Mouse (Mus musculus): ENCODE data around the gene Ccdc137.

The Ccdc137 gene

DNA sequence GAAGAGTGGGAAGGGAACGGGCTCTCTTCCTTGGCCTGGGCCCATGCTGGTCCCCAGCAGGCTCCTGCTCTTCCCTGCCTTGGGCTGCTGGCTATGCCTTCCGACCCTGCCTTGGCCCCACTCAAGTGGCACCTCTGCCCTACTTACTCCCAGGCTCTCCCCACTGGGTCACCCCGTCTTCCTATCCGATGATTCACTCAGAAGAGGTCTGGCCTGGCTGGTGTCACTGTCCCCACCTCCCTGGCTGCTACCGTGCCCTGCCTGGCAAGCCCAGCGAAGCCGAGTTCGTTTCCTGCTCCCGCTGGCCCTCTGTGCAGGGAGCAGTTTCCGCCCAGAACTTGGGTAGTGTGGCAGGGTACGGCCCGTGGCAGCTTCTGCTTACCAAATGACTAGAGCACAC is 40.3 kb downstream of the Ccdc137 start:
- no peak for DNase-seq (ENCODE audit: low read depth, low spot score)

DNA sequence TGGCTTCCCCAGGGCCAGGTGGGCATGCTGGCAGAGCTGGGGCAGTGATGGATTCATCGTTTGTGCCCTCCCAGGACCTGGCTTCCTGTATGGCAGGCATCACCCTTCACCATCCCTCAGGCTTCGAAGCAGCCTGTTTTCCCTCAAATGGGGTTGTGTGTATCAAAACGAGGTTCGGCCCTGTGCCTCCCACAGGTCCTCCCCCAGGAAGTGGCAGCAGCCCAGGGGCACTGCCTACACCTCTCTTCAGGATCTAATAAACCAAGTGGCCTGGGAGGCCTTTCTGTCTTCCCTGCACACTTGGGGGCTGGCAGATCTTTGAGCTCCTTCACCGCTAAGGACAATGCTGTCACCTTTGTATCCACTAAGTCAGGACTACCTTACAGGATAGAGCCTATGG is 41.0 kb downstream of the Ccdc137 start:
- no peak for DNase-seq (ENCODE audit: low read depth, low spot score)

DNA sequence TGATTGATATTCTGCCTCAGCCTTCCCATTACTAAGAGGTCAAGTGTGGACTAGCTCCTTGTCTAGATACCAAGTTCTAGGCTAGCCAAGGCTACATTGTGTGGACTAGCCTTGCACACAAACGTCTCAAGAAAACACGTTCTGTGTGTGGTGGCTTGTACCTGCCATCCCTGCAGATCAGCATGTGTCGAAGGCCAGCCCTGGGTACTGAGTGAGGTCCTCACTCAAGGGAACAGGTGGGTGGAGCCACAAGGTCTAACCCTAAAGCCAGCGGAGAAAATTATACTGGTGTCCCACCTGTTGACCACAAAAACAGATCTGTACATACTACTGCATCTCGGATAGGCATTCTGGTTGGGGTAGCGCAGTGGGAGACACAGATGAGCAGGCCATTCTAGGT is 42.0 kb downstream of the Ccdc137 start:
- no peak for DNase-seq (ENCODE audit: low read depth, low spot score)

DNA sequence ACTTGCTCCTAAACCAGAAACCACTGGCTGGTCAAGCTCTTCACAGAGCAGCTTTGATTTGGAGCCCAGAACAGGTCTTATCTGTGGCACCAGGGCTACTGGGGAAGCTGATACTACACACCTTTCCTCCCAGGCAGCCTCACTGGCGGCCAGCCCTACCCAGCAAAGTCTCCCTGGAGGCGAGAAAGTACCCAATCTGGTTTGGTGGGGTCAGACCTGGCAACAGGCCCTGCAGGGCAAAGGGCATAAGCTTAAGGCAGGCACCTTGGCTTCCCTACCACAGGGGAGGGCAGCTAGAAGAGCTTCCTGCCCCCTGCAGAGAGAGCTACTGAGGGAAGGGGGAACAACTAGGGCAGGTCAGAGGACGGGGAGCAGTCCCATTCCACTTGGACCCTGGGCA is 42.4 kb downstream of the Ccdc137 start:
- DNase-seq (ENCODE audit: low read depth, low spot score), result no peak

DNA sequence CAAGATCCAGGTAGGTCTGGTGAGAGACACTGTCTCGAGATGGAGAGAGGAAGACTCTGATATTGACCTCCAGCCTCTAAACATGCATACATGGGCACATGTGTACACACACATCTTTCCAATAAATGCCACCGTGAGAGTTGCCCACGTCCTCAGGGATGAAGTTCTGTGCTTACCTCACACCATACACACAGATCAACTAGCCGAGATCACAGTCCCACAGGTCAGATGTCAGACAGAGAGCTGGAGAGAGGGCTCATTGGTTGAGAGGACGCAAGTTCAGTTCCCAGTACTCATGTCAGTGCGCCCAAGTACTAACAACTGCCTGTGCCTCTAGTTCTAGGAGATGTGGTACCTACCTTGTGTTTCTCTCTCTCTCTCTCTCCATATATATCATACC is 43.1 kb downstream of the Ccdc137 start:
- no peak for DNase-seq (ENCODE audit: low read depth, low spot score)

DNA sequence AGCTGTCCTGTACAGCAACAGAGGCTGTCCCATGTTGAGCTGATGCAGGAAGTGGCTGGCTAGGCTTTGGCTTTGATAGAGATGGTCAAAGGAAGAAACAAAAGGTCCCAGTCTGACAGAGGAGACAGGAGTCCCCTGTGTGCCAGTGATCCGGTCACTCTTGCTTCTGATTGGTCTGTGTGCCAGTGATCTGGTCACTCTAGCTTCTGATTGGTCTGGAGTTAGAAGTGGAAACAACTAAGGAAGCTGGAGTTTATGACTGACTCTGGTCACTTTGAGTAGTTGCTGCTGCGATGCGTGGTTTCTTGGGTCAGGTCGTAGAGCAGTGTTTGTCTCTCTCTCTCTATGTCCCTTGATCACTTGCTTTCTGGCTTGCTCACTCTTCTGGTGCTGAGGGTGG is 43.8 kb downstream of the Ccdc137 start:
- DNase-seq (ENCODE audit: low read depth, low spot score), result no peak

DNA sequence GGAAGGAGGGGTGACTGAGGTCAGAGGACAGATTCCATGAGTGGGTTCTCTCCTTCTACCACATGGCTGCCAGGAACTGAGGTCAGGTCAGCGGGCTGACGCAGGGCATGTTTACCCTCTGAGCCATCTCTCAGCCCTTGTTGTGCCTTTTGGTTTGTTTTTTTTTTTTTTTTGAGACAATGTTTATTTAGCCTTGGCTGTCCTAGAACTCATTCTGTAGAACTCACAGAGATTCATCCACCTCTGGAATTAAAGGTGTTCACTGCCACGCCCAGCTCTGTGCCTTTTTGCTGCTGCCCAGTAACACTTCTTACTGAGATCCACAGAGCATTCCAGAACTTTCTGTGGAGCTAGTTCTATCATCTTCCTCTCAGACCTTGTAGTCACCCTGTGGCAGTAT is 47.7 kb downstream of the Ccdc137 start:
- no peak for DNase-seq (ENCODE audit: low read depth, low spot score)

DNA sequence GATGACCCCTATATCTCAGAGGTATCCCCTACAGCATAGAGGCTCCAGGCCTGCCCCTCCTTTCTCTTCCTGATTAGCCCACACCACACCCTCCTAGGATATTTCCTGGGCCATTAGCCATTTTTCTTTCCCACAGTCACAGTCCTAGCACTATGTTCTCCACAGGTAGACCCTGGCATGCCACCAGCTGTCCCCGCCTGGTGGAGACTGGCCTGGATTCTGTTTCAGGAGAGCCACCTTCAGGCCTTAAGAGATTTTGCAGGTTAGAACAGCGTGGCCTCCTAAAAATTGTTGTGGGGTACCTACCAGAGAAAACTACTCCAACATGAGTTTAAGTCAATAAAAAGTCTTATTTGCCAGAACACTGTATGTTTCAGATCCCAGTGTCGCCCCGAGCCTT is 49.0 kb downstream of the Ccdc137 start:
- DNase-seq (ENCODE audit: low read depth, low spot score), result no peak

DNA sequence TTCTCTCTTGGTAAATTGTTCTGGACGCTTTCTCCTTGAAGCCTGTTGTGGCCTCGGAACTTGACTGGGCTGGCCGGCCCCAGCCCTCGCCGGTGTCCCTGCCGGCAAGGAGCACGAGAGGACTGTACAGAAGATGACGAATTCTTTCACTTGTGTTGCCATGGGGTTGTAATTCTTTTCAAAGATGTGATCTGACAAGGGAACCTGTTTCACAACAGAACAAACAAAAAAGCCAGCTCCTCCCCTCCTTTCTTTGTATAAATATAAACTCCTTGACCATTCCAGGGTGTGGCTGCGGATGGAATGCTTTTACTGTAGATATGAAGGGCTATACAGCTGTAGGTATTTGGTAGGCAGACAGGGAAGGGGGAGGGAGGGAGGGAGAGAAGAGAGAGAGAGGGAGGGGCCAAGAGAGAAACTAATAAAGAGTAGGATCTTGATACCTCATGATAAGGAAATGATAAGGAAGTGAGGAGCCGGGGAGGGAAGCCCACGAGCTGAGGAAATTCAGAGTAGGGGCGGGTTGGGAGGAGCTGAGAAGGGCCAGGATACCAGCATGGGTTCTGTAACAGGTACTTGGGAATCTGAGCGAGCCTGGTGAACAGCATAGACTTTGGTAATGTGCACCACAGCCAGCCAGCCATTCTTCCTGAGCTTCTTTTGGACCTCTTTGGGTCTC is 49.8 kb downstream of the Ccdc137 start:
- no peak for DNase-seq (ENCODE audit: low read depth, low spot score)

DNA sequence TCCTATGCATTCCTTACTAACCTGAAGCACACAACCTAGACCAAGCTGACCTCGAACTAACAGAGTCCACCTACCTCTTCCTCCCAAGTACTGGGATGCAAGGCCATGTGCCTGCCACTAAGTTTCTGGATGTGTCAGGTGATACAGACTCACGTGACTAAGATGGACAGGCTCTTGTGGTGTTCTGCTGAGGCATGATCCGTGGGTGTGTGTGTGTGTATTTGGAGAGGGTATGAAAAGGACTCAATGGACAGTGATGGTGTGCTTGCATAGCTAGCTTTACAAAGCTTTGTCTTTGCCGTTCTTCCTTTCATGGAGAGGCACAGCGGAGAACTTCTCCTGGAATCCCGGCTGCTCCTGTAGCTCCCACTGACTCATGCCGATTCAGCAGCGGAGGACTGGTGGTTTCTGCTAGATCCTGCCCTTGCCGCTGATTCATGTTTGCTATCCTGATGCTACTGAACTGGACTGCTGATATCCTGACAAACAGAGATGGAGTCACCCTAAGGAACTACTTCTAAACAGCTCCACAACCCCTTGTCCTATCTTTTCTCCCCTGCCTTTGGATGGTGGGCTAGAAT is 50.5 kb downstream of the Ccdc137 start:
- DNase-seq (ENCODE audit: low read depth, low spot score), result no peak

DNA sequence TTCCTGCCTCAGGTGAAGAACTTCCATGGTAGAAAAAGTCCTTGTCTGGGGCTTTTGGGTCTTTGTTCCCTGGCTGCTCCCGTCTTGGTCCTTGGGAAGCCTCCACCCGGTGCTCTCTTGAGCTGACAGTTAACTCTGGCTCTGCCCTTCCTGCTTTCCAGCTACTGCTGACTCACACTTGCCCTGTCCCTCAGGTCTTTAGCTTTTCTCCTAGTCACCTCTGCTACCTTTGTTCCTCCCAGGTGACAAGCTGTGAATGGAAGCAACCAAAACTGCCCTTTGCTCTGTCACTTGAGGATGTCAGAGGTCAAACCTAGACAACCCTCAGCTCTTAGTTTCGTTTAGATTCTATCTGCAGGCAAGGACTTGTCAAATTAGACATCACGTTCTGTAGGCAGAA is 52.0 kb downstream of the Ccdc137 start:
- no peak for DNase-seq (ENCODE audit: low read depth, low spot score)

DNA sequence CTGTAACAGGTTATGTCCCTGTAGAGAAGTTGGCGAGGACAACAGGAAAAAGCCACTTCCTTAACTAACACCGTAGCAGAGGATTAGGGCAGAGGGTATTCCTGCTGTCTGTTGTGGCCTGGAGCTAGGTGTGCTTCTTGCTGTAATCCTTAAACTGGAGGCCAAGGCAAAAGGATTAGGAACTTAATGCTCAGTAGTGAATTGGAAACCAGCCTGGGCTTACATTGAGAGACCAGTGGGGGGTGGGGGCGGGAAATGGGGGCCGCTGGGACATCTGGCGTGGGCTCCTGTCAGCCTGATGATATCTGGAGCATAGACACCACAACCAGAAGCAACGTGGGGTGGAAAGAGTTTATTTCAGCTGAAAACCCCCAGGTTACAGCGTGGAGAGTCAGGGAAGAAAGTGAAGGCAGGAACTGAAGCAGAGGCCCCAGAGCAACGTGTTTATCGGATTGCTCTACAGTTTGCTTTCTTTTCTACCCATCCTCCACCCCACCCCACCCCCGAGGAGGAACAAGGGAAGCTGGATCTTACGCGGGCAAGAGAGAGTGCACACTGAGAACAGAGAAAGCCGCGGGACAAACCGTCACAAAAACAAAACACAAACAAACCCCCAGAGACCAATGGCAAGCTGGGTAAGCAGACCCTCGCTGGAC is 52.6 kb downstream of the Ccdc137 start:
- no peak for DNase-seq (ENCODE audit: low read depth, low spot score)

DNA sequence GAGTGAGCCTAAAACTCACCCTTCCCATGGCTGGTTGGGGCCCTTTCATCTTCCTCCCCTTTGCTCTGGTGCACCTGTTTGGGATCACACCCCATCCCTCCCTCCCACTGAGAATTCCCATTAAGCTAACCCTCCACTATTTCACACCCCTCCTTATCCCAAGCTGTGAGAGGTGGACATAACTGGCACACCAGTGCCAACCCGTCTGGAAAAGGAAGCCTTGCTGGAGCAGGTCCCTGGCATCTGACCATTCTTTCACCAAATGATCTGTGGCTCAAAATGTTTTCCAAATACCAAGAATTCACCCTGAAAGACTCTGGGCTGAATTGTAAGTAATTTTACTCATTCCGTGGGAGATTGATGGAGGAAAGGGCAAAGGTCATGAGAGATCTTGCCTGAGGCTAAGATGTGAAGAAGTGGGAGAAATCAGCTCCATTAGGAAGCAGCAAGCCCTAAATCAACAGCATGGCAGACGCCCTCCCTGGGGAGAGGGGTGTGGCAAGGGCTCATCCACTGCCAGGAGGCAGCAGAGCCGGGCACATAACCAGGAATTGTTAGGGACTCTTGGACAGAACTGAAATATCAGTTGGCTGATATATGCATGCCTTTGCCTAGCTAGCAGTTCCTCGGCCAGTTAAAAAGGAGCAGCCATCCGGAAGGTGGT is 55.0 kb downstream of the Ccdc137 start:
- no peak for DNase-seq (ENCODE audit: low read depth, low spot score)

All from retina, postnatal 7 days (tissue).